Mouse (Mus musculus) bone marrow macrophage, adult 2 months (primary cell): ENCODE measurements at regions not wholly inside any gene's neighbourhood (a gene's known extent, or its start where the extent isn't known, plus 50 kb on each side); places are given as distances from the start of the nearest gene placed in this dataset.

Experiments used
- CTCF ChIP-seq: IDR thresholded peaks from 2 replicates; pipeline ENCODE4 v1.5.1; 2012; ENCODE audit warnings: low read depth, mild to moderate bottlenecking, low read length, moderate library complexity
- POLR2A ChIP-seq: IDR thresholded peaks from 2 replicates; pipeline ENCODE4 v1.6.1; 2012; ENCODE audit warnings: mild to moderate bottlenecking, low read depth, low read length, borderline replicate concordance

GRCm38 (mm10) chr10:17660836-17661452 is 62.1 kb upstream of the Cited2 start:
- TF ChIP-seq CTCF (no peak), POLR2A (no peak)
